Mouse (Mus musculus) hindbrain, embryonic 12.5 days (tissue): ENCODE data around the gene Cyp2c38. TPM values are rescaled to one million over a fixed set of nuclear protein-coding genes. Genes with fewer than 3 reads are reported as not detected.
"Not testable (repeated sequence)": the region's sequence is repeated elsewhere in the genome, so short reads cannot be mapped to it uniquely, and the experiment has no call there.

Source experiments
- ATAC-seq: fragments of 200-750 bp; cut with Nextera tagmentation; 2 replicates; pipeline ENCODE4 v1.8.0; 2017; ENCODE audit warnings: moderate TSS enrichment; ENCODE audit not compliant: low FRiP score
- H3K27ac ChIP-seq: fragments of 300-500 bp; sonication (generic); 2 replicates; pipeline ENCODE4 v1.5.1; 2016; ENCODE audit warnings: mild to moderate bottlenecking
- H3K27me3 ChIP-seq: fragments of 300-500 bp; sonication (generic); 2 replicates; pipeline ENCODE4 v1.6.1; 2016; ENCODE audit warnings: mild to moderate bottlenecking
- H3K36me3 ChIP-seq: fragments of 300-500 bp; sonication (generic); 2 replicates; pipeline ENCODE4 v1.6.1; 2016; ENCODE audit warnings: mild to moderate bottlenecking
- H3K4me1 ChIP-seq: fragments of 300-500 bp; sonication (generic); 2 replicates; pipeline ENCODE4 v1.6.1; 2016
- H3K4me2 ChIP-seq: fragments of 300-500 bp; sonication (generic); replicated peaks from 2 replicates; pipeline ENCODE4 v1.6.1; 2016; ENCODE audit warnings: mild to moderate bottlenecking
- H3K4me3 ChIP-seq: fragments of 300-500 bp; sonication (generic); 2 replicates; pipeline ENCODE4 v1.5.1; 2016; ENCODE audit warnings: mild to moderate bottlenecking
- H3K9ac ChIP-seq: fragments of 300-500 bp; sonication (generic); 2 replicates; pipeline ENCODE4 v1.6.1; 2016; ENCODE audit warnings: mild to moderate bottlenecking, moderate library complexity
- H3K9me3 ChIP-seq: fragments of 300-500 bp; sonication (generic); replicated peaks from 2 replicates; pipeline ENCODE4 v1.6.1; 2016; ENCODE audit warnings: mild to moderate bottlenecking
- WGBS: fragments of 180-500 bp; shearing (Covaris S2); methylation state at CpG from one replicate; pipeline ENCODE4 v1.1.7; 2016; 5-methylcytosine and 5-hydroxymethylcytosine counted together
- polyA plus RNA-seq: library from polyadenylated mRNA; unstranded; fragments of >200 nt; fragmentation: Nextera tagmentation; extraction: Ambion mirVana; gene quantifications from 2 replicates; pipeline ENCODE4 v1.2.1, GENCODE M21; 2016

Cyp2c38 gene
- polyA plus RNA-seq, result not detected in 2 replicates

- Histone ChIP-seq H3K4me1 (no peaks in the 10 kb centered on the region), H3K4me2 (no peak within 1 kb of the TSS), H3K9me3 (no peaks in the 10 kb centered on the region; the same call in 1 of the 2 replicates), H3K4me3 (no peak within 1 kb of the TSS), H3K27ac (no peak within 1 kb of the TSS), H3K9ac (no peak within 1 kb of the TSS), H3K36me3 (no peaks in the 10 kb centered on the region), H3K27me3 (no peaks in the 10 kb centered on the region)
- no peak for ATAC-seq
- 81% methylated on average over 1 of the region's 1 CpGs for WGBS
These were observed at the start of gene Cyp2c38 for GRCm38 (mm10) chr19:39462941-39463340. Gene Cyp2c38 (minus strand): TSS chr19:39463075.

DNA sequence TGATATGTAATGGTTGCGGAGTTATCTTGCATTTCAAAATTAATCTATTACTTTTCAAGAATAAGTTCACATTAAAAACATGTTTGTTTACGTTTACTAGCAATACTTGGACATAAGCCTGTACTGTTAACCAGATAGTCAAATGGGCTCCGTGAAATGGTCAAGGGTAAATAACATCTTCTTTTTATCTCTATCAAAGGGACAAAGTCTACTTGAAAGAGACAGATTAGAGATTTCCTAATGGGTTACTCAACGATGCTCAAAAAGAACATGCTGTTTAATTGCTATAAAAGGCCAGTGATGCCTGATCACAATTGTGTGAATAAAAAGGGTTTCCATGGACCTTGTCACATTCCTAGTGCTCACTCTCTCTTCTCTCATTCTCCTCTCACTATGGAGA is 47.7 kb upstream of the Cyp2c38 start, which contains the start of gene Cyp2c39:
Cyp2c39 (plus strand) TSS at position 329 of the 400 bp plus-strand sequence.
- Histone ChIP-seq H3K36me3 (no peaks in the 10 kb centered on the region), H3K27ac (no peak within 1 kb of the TSS), H3K4me1 (no peaks in the 10 kb centered on the region), H3K9ac (no peak within 1 kb of the TSS), H3K4me2 (no peak within 1 kb of the TSS), H3K9me3 (peaks cover 7% of the 10 kb centered on the region; the same call in 1 of the 2 replicates), H3K27me3 (no peaks in the 10 kb centered on the region), H3K4me3 (no peak within 1 kb of the TSS)
- ATAC-seq, result no peak
- 87% methylated on average over 4 of the region's 4 CpGs for WGBS

GRCm38 (mm10) chr19:39509533-39509932 is 46.7 kb upstream of the Cyp2c38 start:
- WGBS, result 83% methylated on average over 1 of the region's 1 CpGs

DNA sequence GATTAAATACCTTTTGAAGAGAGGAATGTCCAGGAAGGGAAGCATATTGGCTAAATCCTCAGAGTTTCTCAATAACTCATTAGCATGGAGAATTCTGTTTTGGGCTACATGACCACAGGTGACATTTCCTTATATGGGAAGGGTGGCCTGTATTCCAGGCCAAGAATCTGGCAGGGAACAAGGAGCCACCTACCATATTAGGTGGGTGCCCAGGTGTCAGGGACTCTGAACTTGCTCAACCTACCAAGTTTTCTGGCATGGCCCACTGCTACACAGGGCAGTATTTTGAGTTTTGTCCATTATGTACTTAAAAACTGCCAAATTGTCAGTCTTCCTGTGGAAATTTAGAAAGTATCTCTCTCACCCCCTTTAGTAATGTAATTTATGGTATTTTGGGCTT is 43.5 kb upstream of the Cyp2c38 start:
- no peak for ATAC-seq
- Histone ChIP-seq H3K36me3 (no peaks in the 10 kb centered on the region), H3K9me3 (no peaks in the 10 kb centered on the region; the same call in 1 of the 2 replicates), H3K27me3 (no peaks in the 10 kb centered on the region), H3K27ac (no peak overlapping the region), H3K9ac (no peak overlapping the region), H3K4me2 (no peak overlapping the region), H3K4me3 (no peak overlapping the region), H3K4me1 (no peaks in the 10 kb centered on the region)

More at GRCm38 (mm10) chr19:39509533-39509932, 46.7 kb upstream of the Cyp2c38 start:
- Histone ChIP-seq H3K36me3 (no peaks in the 10 kb centered on the region), H3K4me3 (no peak overlapping the region), H3K4me1 (no peaks in the 10 kb centered on the region), H3K4me2 (no peak overlapping the region), H3K9ac (no peak overlapping the region), H3K9me3 (no peaks in the 10 kb centered on the region), H3K27me3 (no peaks in the 10 kb centered on the region), H3K27ac (no peak overlapping the region)
- ATAC-seq, result no peak

DNA sequence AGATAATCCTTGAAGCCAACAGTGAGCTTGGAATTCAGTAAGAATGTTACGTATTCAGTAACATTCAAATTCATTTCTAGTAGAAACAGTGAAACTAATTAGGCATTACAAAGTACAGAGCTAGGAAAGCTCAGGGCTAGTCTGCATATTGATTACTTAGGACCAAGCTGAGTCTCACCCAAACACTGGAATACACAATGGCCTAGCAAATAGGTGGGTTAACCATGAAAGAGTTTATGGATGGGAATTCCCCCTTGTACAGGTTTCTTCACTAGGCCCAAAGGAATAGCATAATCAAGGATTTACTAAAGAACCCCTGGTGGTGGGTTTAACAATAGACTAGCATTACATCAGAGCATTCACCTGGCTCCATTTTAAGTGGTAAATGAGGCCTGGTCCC is 21.1 kb upstream of the Cyp2c38 start:
- H3K4me2 ChIP-seq, H3K9ac ChIP-seq, H3K27me3 ChIP-seq, H3K27ac ChIP-seq, ATAC-seq, H3K36me3 ChIP-seq, H3K4me1 ChIP-seq, H3K4me3 ChIP-seq: not testable (repeated sequence)
- peaks cover 31% of the 10 kb centered on the region for H3K9me3 ChIP-seq
- WGBS, result 94% methylated on average over 1 of the region's 1 CpGs

- ATAC-seq, result no peak
- Histone ChIP-seq H3K4me2 (no peak overlapping the region), H3K9me3 (no peaks in the 10 kb centered on the region; the same call in 1 of the 2 replicates), H3K4me3 (no peak overlapping the region), H3K36me3 (no peaks in the 10 kb centered on the region), H3K4me1 (no peaks in the 10 kb centered on the region), H3K9ac (no peak overlapping the region), H3K27me3 (no peaks in the 10 kb centered on the region), H3K27ac (no peak overlapping the region)
These were observed 1.0 kb upstream of the Cyp2c38 start for GRCm38 (mm10) chr19:39463923-39464322.

Other genes with a start within 250 kb of the Cyp2c38 start
- gene Cyp2c29, start 193.7 kb downstream of the Cyp2c38 start, polyA plus RNA-seq, result not detected in 2 replicates
- gene Cyp2c39, start 47.8 kb upstream of the Cyp2c38 start, polyA plus RNA-seq, result not detected in 2 replicates
- gene Cyp2c67, start 186.0 kb upstream of the Cyp2c38 start, polyA plus RNA-seq, result not detected in 2 replicates